Mouse (Mus musculus) intestine, postnatal 0 days (tissue): ENCODE data around the gene Ccdc138. TPM values are rescaled to one million over a fixed set of nuclear protein-coding genes. Genes with fewer than 3 reads are reported as not detected.

Source experiments
- ATAC-seq: fragments of 200-750 bp; cut with Nextera tagmentation; 2 replicates; pipeline ENCODE4 v1.8.0; 2017; ENCODE audit warnings: mild to moderate bottlenecking, moderate TSS enrichment, moderate library complexity
- H3K27ac ChIP-seq: fragments of 300-500 bp; sonication (generic); 2 replicates; pipeline ENCODE4 v1.5.1; 2014; ENCODE audit warnings: mild to moderate bottlenecking, low read depth, low read length, moderate library complexity
- H3K27me3 ChIP-seq: fragments of 300-500 bp; sonication (generic); replicated peaks from 2 replicates; pipeline ENCODE4 v1.6.1; 2014; ENCODE audit warnings: low read length, mixed read lengths; ENCODE audit not compliant: control insufficient read depth, insufficient read depth
- H3K36me3 ChIP-seq: fragments of 300-500 bp; sonication (generic); 2 replicates; pipeline ENCODE4 v1.6.1; 2014; ENCODE audit warnings: mild to moderate bottlenecking, moderate library complexity; ENCODE audit not compliant: control insufficient read depth, insufficient read depth
- H3K4me1 ChIP-seq: fragments of 300-500 bp; sonication (generic); replicated peaks from 2 replicates; pipeline ENCODE4 v1.6.1; 2014; ENCODE audit warnings: antibody characterized with exemption, low read length, mixed read lengths; ENCODE audit not compliant: control insufficient read depth, insufficient read depth
- H3K4me2 ChIP-seq: fragments of 300-500 bp; sonication (generic); replicated peaks from 2 replicates; pipeline ENCODE4 v1.6.1; 2014; ENCODE audit warnings: low read depth, mild to moderate bottlenecking, moderate library complexity
- H3K4me3 ChIP-seq: fragments of 300-500 bp; sonication (generic); 2 replicates; pipeline ENCODE4 v1.5.1; 2014; ENCODE audit warnings: low read depth, low read length
- H3K9ac ChIP-seq: fragments of 300-500 bp; sonication (generic); 2 replicates; pipeline ENCODE4 v1.6.1; 2014; ENCODE audit warnings: mild to moderate bottlenecking, low read depth, low read length
- H3K9me3 ChIP-seq: fragments of 300-500 bp; sonication (generic); 2 replicates; pipeline ENCODE4 v1.6.1; 2016; ENCODE audit warnings: mixed run types; ENCODE audit not compliant: control insufficient read depth
- CTCF ChIP-seq: sonication (generic); IDR thresholded peaks from 2 replicates; pipeline ENCODE4 v1.5.1; 2016; ENCODE audit warnings: low read depth, mild to moderate bottlenecking, control low read depth, antibody characterized with exemption, moderate library complexity
- WGBS: fragments of 180-500 bp; shearing (Covaris S2); extraction: QIAGEN DNeasy Blood & Tissue Kit; methylation state at CpG from one replicate; pipeline ENCODE4 v1.1.7; 2014; 5-methylcytosine and 5-hydroxymethylcytosine counted together
- polyA plus RNA-seq: library from polyadenylated mRNA; unstranded; fragments of >200 nt; fragmentation: Nextera tagmentation; extraction: Ambion mirVana; gene quantifications from 2 replicates; pipeline ENCODE4 v1.2.1, GENCODE M21; 2015

Gene Ccdc138
- polyA plus RNA-seq, 1 experiment from 2014 or later, result 2.5 TPM

- ATAC-seq, result no peak
- H3K27ac ChIP-seq, result no peak overlapping the region
- H3K36me3 ChIP-seq, result peaks cover 65% of the 10 kb centered on the region
- WGBS, result 94% methylated on average over 4 of the region's 4 CpGs
- H3K9me3 ChIP-seq, result no peaks in the 10 kb centered on the region
- no peak overlapping the region for H3K4me2 ChIP-seq
- no peaks in the 10 kb centered on the region for H3K27me3 ChIP-seq
- TF ChIP-seq CTCF, result no peak
- H3K9ac ChIP-seq, result no peak overlapping the region
- H3K4me1 ChIP-seq, result no peaks in the 10 kb centered on the region
- no peak overlapping the region for H3K4me3 ChIP-seq
These were observed 17.7 kb upstream of the Ccdc138 start for GRCm38 (mm10) chr10:58479954-58480490.

DNA sequence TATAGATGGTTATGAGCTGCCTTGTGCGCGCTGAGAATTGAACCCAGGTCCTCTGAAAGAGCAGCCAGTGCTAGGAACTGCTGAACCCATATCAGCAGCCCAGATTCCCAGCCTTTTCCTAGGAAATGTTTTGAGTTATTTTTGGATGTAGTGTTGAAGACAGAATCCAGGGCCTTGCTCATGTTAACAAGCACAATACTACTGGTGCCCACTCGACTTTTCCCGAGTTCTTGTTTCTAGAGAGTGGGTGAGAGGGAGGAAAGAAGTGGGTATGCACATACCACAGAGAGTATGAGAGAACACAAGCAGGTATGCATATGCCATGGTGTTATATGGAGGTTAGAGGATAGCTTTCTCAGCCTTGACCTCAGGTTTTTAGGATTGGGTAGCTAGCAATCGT, 6.7 kb upstream of the Ccdc138 start:
- no peak for TF ChIP-seq CTCF
- no peak for ATAC-seq
- Histone ChIP-seq H3K4me2 (no peak overlapping the region), H3K27ac (no peak overlapping the region), H3K4me3 (no peak overlapping the region), H3K27me3 (no peaks in the 10 kb centered on the region), H3K4me1 (no peaks in the 10 kb centered on the region), H3K9ac (no peak overlapping the region), H3K36me3 (peaks cover 43% of the 10 kb centered on the region), H3K9me3 (no peaks in the 10 kb centered on the region)
- 91% methylated on average over 5 of the region's 5 CpGs for WGBS

DNA sequence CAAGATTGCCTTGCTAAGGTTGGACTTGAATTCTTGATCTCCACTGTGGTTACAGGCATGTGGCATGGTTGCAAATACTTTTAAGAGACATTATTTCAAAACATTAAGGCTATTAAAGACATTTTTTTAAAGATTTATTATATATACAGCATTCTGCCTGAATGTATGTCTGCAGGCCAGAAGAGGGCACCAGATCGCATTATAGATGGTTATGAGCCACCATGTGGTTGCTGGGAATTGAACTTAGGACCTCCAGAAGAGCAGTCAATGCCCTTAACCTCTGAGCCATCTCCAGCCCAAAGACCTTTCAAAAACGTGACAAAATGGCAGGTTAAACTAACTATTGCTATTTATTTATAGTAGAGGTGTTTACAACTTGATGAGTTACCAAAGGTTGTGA, 2.1 kb upstream of the Ccdc138 start:
- Histone ChIP-seq H3K4me3 (no peak overlapping the region), H3K4me2 (no peak overlapping the region), H3K36me3 (peaks cover 32% of the 10 kb centered on the region), H3K9me3 (no peaks in the 10 kb centered on the region), H3K27me3 (no peaks in the 10 kb centered on the region), H3K4me1 (0 out of 2 replicates have a peak, but pooled peaks cover 5% of the 10 kb centered on the region), H3K9ac (no peak overlapping the region), H3K27ac (no peak overlapping the region)
- whole genome bisulfite sequencing, result 84% methylated on average over 2 of the region's 2 CpGs
- ATAC-seq, result no peak
- TF ChIP-seq CTCF, result peak; percentile 46; the same call in 1 of the 2 replicates

DNA sequence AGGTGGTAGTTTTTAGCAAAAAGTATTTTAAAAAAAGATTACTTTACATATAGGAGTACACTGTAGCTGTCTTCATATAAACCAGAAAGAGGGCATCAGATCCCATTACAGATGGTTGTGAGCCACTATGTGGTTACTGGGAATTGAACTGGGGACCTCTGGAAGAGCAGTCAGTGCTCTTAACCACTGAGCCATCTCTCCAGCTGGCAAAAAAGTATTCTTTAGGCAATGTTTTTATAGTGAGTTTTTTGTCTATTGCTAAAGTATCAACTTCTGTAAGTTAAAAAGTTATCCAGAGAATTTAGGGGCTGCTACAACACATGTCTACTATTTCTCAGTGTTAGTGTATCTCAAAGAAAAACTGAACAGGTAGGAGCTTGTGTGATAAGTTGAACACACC, 1.0 kb upstream of the Ccdc138 start:
- Histone ChIP-seq H3K4me3 (no peak overlapping the region; the same call in 1 of the 2 replicates), H3K4me2 (peak overlapping the region; percentile 64), H3K9me3 (no peaks in the 10 kb centered on the region), H3K9ac (no peak overlapping the region), H3K36me3 (peaks cover 21% of the 10 kb centered on the region), H3K27ac (peak overlapping the region; percentile 79; the same call in 1 of the 2 replicates), H3K4me1 (0 out of 2 replicates have a peak, but pooled peaks cover 5% of the 10 kb centered on the region), H3K27me3 (no peaks in the 10 kb centered on the region)
- no peak for ATAC-seq
- TF ChIP-seq CTCF, result no peak

DNA sequence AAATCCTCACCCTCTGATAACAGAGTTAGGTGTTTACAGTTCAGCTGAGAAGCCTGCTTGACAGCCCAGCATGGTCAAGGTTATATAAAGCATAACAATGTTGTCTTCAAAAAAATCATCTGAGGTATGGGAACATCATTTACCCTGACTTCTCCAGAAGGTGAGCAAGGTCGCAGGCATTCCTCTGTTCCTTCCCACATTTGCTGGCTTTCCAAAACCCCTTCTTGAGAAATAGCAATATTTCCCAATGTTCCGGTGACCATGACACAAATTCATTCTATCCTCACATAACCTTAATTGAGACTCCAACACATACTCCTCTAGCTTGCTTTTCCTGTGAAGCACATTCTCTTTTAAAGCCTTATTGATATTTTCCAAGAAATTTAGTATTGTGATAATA, 768 bp downstream of the Ccdc138 start:
- peak overlapping the region; percentile 48; the same call in 1 of the 2 replicates for H3K9ac ChIP-seq
- WGBS, result 50% methylated on average over 2 of the region's 2 CpGs
- H3K27me3 ChIP-seq, result no peaks in the 10 kb centered on the region
- H3K9me3 ChIP-seq, result no peaks in the 10 kb centered on the region
- peak overlapping the region; percentile 64 for H3K4me2 ChIP-seq
- H3K4me1 ChIP-seq, result 0 out of 2 replicates have a peak, but pooled peaks cover 5% of the 10 kb centered on the region
- peaks cover 7% of the 10 kb centered on the region; the same call in 1 of the 2 replicates for H3K36me3 ChIP-seq
- H3K27ac ChIP-seq, result peak overlapping the region; percentile 79; the same call in 1 of the 2 replicates
- TF ChIP-seq CTCF, result no peak
- peak overlapping the region; percentile 81 for H3K4me3 ChIP-seq
- no peak for ATAC-seq

DNA sequence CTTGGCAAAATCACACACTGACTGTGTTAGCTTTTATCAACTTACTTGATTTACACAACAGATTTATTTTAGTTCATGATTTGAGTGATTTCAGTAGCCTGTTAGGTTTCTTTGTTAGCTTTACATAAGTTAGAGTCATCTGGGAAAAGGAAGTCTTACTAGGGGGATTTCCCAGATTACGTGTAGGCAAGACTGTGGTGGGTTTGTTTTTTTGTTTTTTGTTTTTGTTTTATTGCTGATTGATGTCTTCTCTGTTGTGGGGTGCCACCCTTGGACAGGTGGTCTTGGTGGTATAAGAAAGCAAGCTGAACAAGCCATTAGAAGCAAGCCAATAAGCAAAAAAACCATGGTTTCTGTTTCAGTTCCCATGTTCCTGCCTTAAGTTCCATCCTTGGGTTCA, 31.6 kb downstream of the Ccdc138 start:
- Histone ChIP-seq H3K36me3 (no peaks in the 10 kb centered on the region; the same call in 1 of the 2 replicates), H3K4me3 (no peak overlapping the region), H3K27me3 (no peaks in the 10 kb centered on the region), H3K4me2 (no peak overlapping the region), H3K27ac (no peak overlapping the region), H3K9me3 (no peaks in the 10 kb centered on the region), H3K4me1 (no peaks in the 10 kb centered on the region), H3K9ac (no peak overlapping the region)
- TF ChIP-seq CTCF, result no peak
- 81% methylated on average over 1 of the region's 1 CpGs for WGBS
- ATAC-seq, result no peak
